Mouse (Mus musculus) cerebellum, adult 2 months (tissue): Measurements from ENCODE around the gene Lrriq3.

ENCODE experiments used
- CTCF ChIP-seq: fragments of 200-500 bp; IDR thresholded peaks from 2 replicates; pipeline ENCODE4 v1.5.1; 2011; ENCODE audit warnings: low read depth, mild to moderate bottlenecking, control low read depth, low read length, moderate library complexity, borderline replicate concordance; ENCODE audit not compliant: insufficient read depth
- POLR2A ChIP-seq: fragments of 200-500 bp; IDR thresholded peaks from 2 replicates; pipeline ENCODE4 v1.6.1; 2011; ENCODE audit warnings: low read length, control low read depth, borderline replicate concordance; ENCODE audit not compliant: insufficient read depth

- TF ChIP-seq CTCF = no peak
- no peak for TF ChIP-seq POLR2A
Observed at GRCm38 (mm10) chr3:155099266-155099665, 6.0 kb downstream of the Lrriq3 start.
